Mouse (Mus musculus) CH12.LX (cell line): ENCODE results near the gene Ntrk3. TPM values are rescaled to one million over a fixed set of nuclear protein-coding genes. Genes with fewer than 3 reads are reported as not detected.

Experiments used
- DNase-seq: peaks from one replicate; pipeline ENCODE4 v3.0.0-alpha.2; 2013; ENCODE audit errors: extremely low read depth
- H3K27ac ChIP-seq: 2 replicates; pipeline ENCODE4 v1.5.1; 2012; ENCODE audit warnings: low read depth, mild to moderate bottlenecking, control low read depth, moderate library complexity; ENCODE audit not compliant: insufficient read depth
- H3K27me3 ChIP-seq: replicated peaks from 2 replicates; pipeline ENCODE3; 2012; ENCODE audit warnings: inconsistent platforms
- H3K36me3 ChIP-seq, 2 experiments: replicated peaks in 1 of 2; 2 replicates each; pipeline versions ENCODE3 to v1.6.1; 2012; ENCODE audit warnings: inconsistent platforms in 1 of 2, low read length in 1 of 2, mild to moderate bottlenecking in 1 of 2, mixed read lengths in 1 of 2, moderate library complexity in 1 of 2; ENCODE audit not compliant: control insufficient read depth in 1 of 2, insufficient read depth in 1 of 2
- H3K4me1 ChIP-seq, 2 experiments: 2 replicates each; pipeline ENCODE4 v1.6.1; 2012; ENCODE audit warnings: inconsistent platforms in 1 of 2, moderate library complexity in 1 of 2; ENCODE audit not compliant: insufficient read depth in 2 of 2, control insufficient read depth in 1 of 2
- H3K4me2 ChIP-seq: 2 replicates; pipeline ENCODE4 v1.6.1; 2012; ENCODE audit warnings: low read depth, mild to moderate bottlenecking, control low read depth; ENCODE audit not compliant: poor library complexity, insufficient read depth, severe bottlenecking
- H3K4me3 ChIP-seq, 3 experiments: fragments of 150-350 bp in 1 of 3; sonication (generic) in 1 of 3; replicated peaks in 1 of 3; 2 replicates each; pipeline versions ENCODE3 to v1.5.1; 2011 to 2012; ENCODE audit warnings: low read depth in 2 of 3, low read length in 2 of 3, mild to moderate bottlenecking in 2 of 3, moderate library complexity in 2 of 3, control low read depth in 1 of 3, improper control_type of control experiment in 1 of 3, inconsistent platforms in 1 of 3, mixed read lengths in 1 of 3; ENCODE audit not compliant: poor library complexity in 1 of 3
- H3K79me2 ChIP-seq: replicated peaks from 2 replicates; pipeline ENCODE4 v1.6.1; 2012; ENCODE audit warnings: mild to moderate bottlenecking, moderate library complexity; ENCODE audit not compliant: control insufficient read depth, poor library complexity, insufficient read depth, severe bottlenecking; ENCODE audit errors: extremely low read depth
- H3K9ac ChIP-seq: 2 replicates; pipeline ENCODE4 v1.6.1; 2012; ENCODE audit warnings: low read depth, mild to moderate bottlenecking, control low read depth, moderate library complexity; ENCODE audit not compliant: insufficient read depth
- H3K9me3 ChIP-seq: replicated peaks from 2 replicates; pipeline ENCODE3; 2012; ENCODE audit warnings: low read length, inconsistent platforms, mixed read lengths
- CHD2 ChIP-seq: IDR thresholded peaks from 2 replicates; pipeline ENCODE4 v1.6.1; 2011; ENCODE audit warnings: low read length, improper control_type of control experiment
- CTCF ChIP-seq, 2 experiments: IDR thresholded peaks in 1 of 2; conservative IDR thresholded peaks in 1 of 2; 2 replicates each; pipeline ENCODE4 v1.5.1; 2011 to 2012; ENCODE audit warnings: low read depth in 2 of 2, low read length in 2 of 2, improper control_type of control experiment in 1 of 2, inconsistent platforms in 1 of 2, mild to moderate bottlenecking in 1 of 2, moderate library complexity in 1 of 2
- E2F4 ChIP-seq: IDR thresholded peaks from 2 replicates; pipeline ENCODE4 v1.6.1; 2011; ENCODE audit warnings: low read depth, low read length, improper control_type of control experiment; ENCODE audit not compliant: insufficient replicate concordance
- ETS1 ChIP-seq: conservative IDR thresholded peaks from 2 replicates; pipeline ENCODE4 v1.6.1; 2012; ENCODE audit warnings: low read depth, mild to moderate bottlenecking, inconsistent platforms, low read length, improper control_type of control experiment, moderate library complexity
- GABPA ChIP-seq: IDR thresholded peaks from 2 replicates; pipeline ENCODE4 v1.6.1; 2012; ENCODE audit warnings: low read depth, low read length, improper control_type of control experiment, inconsistent platforms; ENCODE audit not compliant: insufficient replicate concordance
- HCFC1 ChIP-seq: IDR thresholded peaks from 2 replicates; pipeline ENCODE4 v1.6.1; 2012; ENCODE audit warnings: low read depth, mild to moderate bottlenecking, inconsistent platforms, low read length, improper control_type of control experiment
- KAT2A ChIP-seq: IDR thresholded peaks from 2 replicates; pipeline ENCODE4 v1.6.1; 2012; ENCODE audit warnings: low read length, improper control_type of control experiment, inconsistent platforms; ENCODE audit not compliant: insufficient replicate concordance
- MAX ChIP-seq: IDR thresholded peaks from 2 replicates; pipeline ENCODE4 v1.6.1; 2011; ENCODE audit warnings: low read length, improper control_type of control experiment
- MAZ ChIP-seq: IDR thresholded peaks from 2 replicates; pipeline ENCODE4 v1.6.1; 2012; ENCODE audit warnings: low read depth, mild to moderate bottlenecking, inconsistent platforms, low read length, improper control_type of control experiment, moderate library complexity
- MEF2A ChIP-seq: IDR thresholded peaks from 2 replicates; pipeline ENCODE4 v1.6.1; 2014; ENCODE audit warnings: low read depth, mild to moderate bottlenecking, inconsistent platforms, low read length, improper control_type of control experiment, borderline replicate concordance
- MYC ChIP-seq: IDR thresholded peaks from 2 replicates; pipeline ENCODE4 v1.6.1; 2011; ENCODE audit warnings: low read depth, mild to moderate bottlenecking, improper control_type of control experiment, low read length
- NELFE ChIP-seq: IDR thresholded peaks from 2 replicates; pipeline ENCODE4 v1.6.1; 2011; ENCODE audit warnings: low read depth, low read length, improper control_type of control experiment
- NRF1 ChIP-seq: IDR thresholded peaks from 2 replicates; pipeline ENCODE4 v1.6.1; 2014; ENCODE audit warnings: low read depth, mild to moderate bottlenecking, inconsistent platforms, low read length, improper control_type of control experiment, moderate library complexity
- PAX5 ChIP-seq: IDR thresholded peaks from 2 replicates; pipeline ENCODE4 v1.6.1; 2012; ENCODE audit warnings: low read length, inconsistent platforms, mixed read lengths
- POLR2A ChIP-seq: IDR thresholded peaks from 2 replicates; pipeline ENCODE4 v1.6.1; 2011; ENCODE audit warnings: low read depth, mild to moderate bottlenecking, improper control_type of control experiment, low read length
- POLR2AphosphoS2 ChIP-seq: IDR thresholded peaks from 2 replicates; pipeline ENCODE4 v1.6.1; 2011; ENCODE audit warnings: low read depth, low read length, improper control_type of control experiment
- RAD21 ChIP-seq: IDR thresholded peaks from 2 replicates; pipeline ENCODE4 v1.6.1; 2011; ENCODE audit warnings: low read depth, mild to moderate bottlenecking, low read length, improper control_type of control experiment, moderate library complexity
- RCOR1 ChIP-seq: conservative IDR thresholded peaks from 2 replicates; pipeline ENCODE4 v1.6.1; 2012; ENCODE audit warnings: low read depth, mild to moderate bottlenecking, inconsistent platforms, low read length, improper control_type of control experiment
- SMC3 ChIP-seq: IDR thresholded peaks from 2 replicates; pipeline ENCODE4 v1.6.1; 2011; ENCODE audit warnings: low read depth, low read length, improper control_type of control experiment
- TBP ChIP-seq: conservative IDR thresholded peaks from 2 replicates; pipeline ENCODE4 v1.6.1; 2011; ENCODE audit warnings: low read depth, low read length, improper control_type of control experiment
- TCF12 ChIP-seq: IDR thresholded peaks from 2 replicates; pipeline ENCODE4 v1.6.1; 2014; ENCODE audit warnings: low read depth, mild to moderate bottlenecking, inconsistent platforms, low read length, improper control_type of control experiment
- USF2 ChIP-seq: conservative IDR thresholded peaks from 2 replicates; pipeline ENCODE4 v1.6.1; 2011; ENCODE audit warnings: low read depth, low read length, improper control_type of control experiment
- ZC3H11A ChIP-seq: IDR thresholded peaks from 2 replicates; pipeline ENCODE4 v1.6.1; 2012; ENCODE audit warnings: low read depth, mild to moderate bottlenecking, inconsistent platforms, low read length, improper control_type of control experiment
- ZKSCAN1 ChIP-seq: IDR thresholded peaks from 2 replicates; pipeline ENCODE4 v1.6.1; 2012; ENCODE audit warnings: low read depth, inconsistent platforms, low read length, improper control_type of control experiment, borderline replicate concordance
- dilution Hi-C: fragments of 300-500 bp; cut with MboI; formaldehyde crosslinking; loops from 2 replicates; pipeline ENCODE4 v1.14.3; 2020; ENCODE audit warnings: low sequenced_read_pairs; ENCODE audit not compliant: extremely low pct_unique_long_range_greater_than_20kb, extremely low pct_ligation_motif_present
- in situ Hi-C: fragments of 300-500 bp; cut with MboI; formaldehyde crosslinking; loops from 3 replicates; pipeline ENCODE4 v1.14.3; 2019; ENCODE audit warnings: low sequenced_read_pairs, low pct_ligation_motif_present, low pct_unique_long_range_greater_than_20kb, mixed read lengths
- polyA plus RNA-seq: library from polyadenylated mRNA; unstranded; fragments of >175 nt; gene quantifications from 2 replicates; pipeline ENCODE4 v1.2.1, GENCODE M21; 2012; ENCODE audit warnings: low read depth; ENCODE audit not compliant: insufficient read length
- total RNA-seq, 2 experiments: library from RNA; depleted of rRNA; stranded (reverse); fragments of 300-350 nt in 1 of 2; fragments of >200 nt in 1 of 2; gene quantifications; 2 replicates each; pipeline ENCODE4 v1.2.3; 2012 to 2014

The Ntrk3 gene
- total and polyA plus RNA-seq, 3 experiments: 0.21 TPM; not detected in 2

DNA sequence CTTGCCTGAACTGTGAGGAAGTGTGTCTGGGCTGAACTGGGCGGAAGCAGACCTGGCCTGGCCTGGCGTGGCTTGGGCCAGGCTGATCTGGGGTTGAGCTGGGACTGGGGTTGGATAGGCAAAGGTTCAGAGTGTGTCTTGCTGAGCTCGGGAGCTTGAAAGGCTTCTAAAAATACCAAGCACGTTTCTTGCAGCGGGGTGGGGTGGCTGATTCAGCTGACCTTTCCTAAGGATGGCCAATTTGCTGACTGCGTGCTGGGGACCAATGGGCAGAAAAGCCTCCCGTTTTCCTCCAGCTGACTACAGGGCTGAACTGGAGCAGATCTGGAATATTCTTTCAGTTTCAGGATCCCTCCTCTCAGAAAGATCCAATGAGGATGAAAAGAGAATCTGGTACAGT is 148.0 kb downstream of the Ntrk3 start:
- DNase-seq: no peak
- no peak overlapping the region for H3K4me2 ChIP-seq
- dilution Hi-C loops: no loop called here
- TF ChIP-seq GABPA: no peak
- no peak for TF ChIP-seq USF2
- TF ChIP-seq ZC3H11A: no peak
- TF ChIP-seq E2F4: no peak
- no peak for TF ChIP-seq MAX
- no peak for TF ChIP-seq CHD2
- TF ChIP-seq MAZ: no peak
- no peak for TF ChIP-seq POLR2AphosphoS2
- TF ChIP-seq MYC: no peak
- no peak for TF ChIP-seq POLR2A
- no peak for TF ChIP-seq KAT2A
- no peak for TF ChIP-seq HCFC1
- TF ChIP-seq RAD21: no peak
- TF ChIP-seq RCOR1: no peak
- TF ChIP-seq ZKSCAN1: no peak
- H3K9ac ChIP-seq: no peak overlapping the region
- H3K4me1 ChIP-seq: no peaks in the 10 kb centered on the region
- H3K9me3 ChIP-seq: no peaks in the 10 kb centered on the region
- H3K27me3 ChIP-seq: peaks cover 68% of the 10 kb centered on the region
- H3K79me2 ChIP-seq: no peaks in the 10 kb centered on the region
- in situ Hi-C loops: no loop called here
- no peaks in the 10 kb centered on the region for H3K36me3 ChIP-seq
- H3K4me3 ChIP-seq: no peak overlapping the region
- H3K27ac ChIP-seq: no peak overlapping the region

DNA sequence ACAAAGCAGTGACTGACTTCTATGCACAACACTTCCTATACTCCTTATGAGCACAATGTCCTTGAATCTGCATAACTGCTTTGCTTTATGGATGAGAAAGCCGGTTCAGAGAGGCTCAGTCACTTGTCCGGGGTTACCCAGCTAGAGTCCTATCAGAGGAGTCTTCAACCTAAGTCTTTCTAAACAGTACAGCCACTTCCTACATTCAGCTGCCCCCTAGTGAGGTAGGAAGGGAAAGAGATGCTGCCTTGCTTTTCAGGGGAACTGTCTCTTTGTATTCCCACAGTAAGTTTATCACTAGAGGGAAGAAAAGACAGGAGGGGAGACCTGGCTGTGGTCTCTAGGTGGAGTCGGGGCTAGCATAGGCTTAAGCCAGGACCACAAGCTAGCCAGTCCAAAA is 151.0 kb downstream of the Ntrk3 start:
- dilution Hi-C loops: no loop called here

More for the DNA sequence above, 151.0 kb downstream of the Ntrk3 start:
- Histone ChIP-seq H3K79me2 (no peaks in the 10 kb centered on the region), H3K4me3 (no peak overlapping the region), H3K27me3 (peaks cover 61% of the 10 kb centered on the region), H3K36me3 (no peaks in the 10 kb centered on the region), H3K9ac (no peak overlapping the region), H3K4me2 (no peak overlapping the region), H3K4me1 (no peaks in the 10 kb centered on the region), H3K9me3 (no peaks in the 10 kb centered on the region)
- in situ Hi-C loops: no loop called here
- DNase-seq: no peak
- TF ChIP-seq TCF12: no peak
- TF ChIP-seq NELFE: no peak
- TF ChIP-seq NRF1: no peak
- no peak for TF ChIP-seq SMC3
- no peak for TF ChIP-seq ZC3H11A
- TF ChIP-seq PAX5: no peak
- TF ChIP-seq TBP: no peak
- no peak for TF ChIP-seq ETS1
- TF ChIP-seq MEF2A: no peak
- TF ChIP-seq MAX: no peak
- no peak for TF ChIP-seq CTCF (conservative IDR thresholded peaks at IDR 0.05 in 1 of 2, IDR thresholded peaks at IDR 0.05 in 1 of 2; ENCODE audit: low read depth in 2 of 2, low read length in 2 of 2)
- TF ChIP-seq, all 38 proteins: peak for 0
- no peak overlapping the region for H3K27ac ChIP-seq
